Mouse (Mus musculus) thymus, postnatal 0 days (tissue): Measurements from ENCODE around the gene Vmn2r95. TPM values are rescaled to one million over a fixed set of nuclear protein-coding genes. Genes with fewer than 3 reads are reported as not detected.

Source experiments
- DNase-seq: peaks from one replicate; pipeline ENCODE4 v3.0.0-alpha.2; 2015; ENCODE audit warnings: low spot score
- polyA plus RNA-seq: library from polyadenylated mRNA; unstranded; fragments of >200 nt; fragmentation: Nextera tagmentation; extraction: Ambion mirVana; gene quantifications from 2 replicates; pipeline ENCODE4 v1.2.1, GENCODE M21; 2015

Gene Vmn2r95
- polyA plus RNA-seq = not detected in 2 replicates

GRCm38 (mm10) chr17:18423778-18424177 lies at the start of gene Vmn2r95:
TSS of gene Vmn2r95 (plus strand) at chr17:18424078.
- no peak for DNase-seq

GRCm38 (mm10) chr17:18455619-18456140 lies 31.8 kb downstream of the Vmn2r95 start:
- no peak for DNase-seq

- peak; percentile 7 for DNase-seq
Observed at GRCm38 (mm10) chr17:18458126-18458634, 34.3 kb downstream of the Vmn2r95 start.

- DNase-seq = no peak
Observed at GRCm38 (mm10) chr17:18462695-18463094, 38.8 kb downstream of the Vmn2r95 start.

GRCm38 (mm10) chr17:18479885-18480284 lies 56.0 kb downstream of the Vmn2r95 start:
- no peak for DNase-seq

Other genes starting within 250 kb of the Vmn2r95 start
- gene Vmn2r94, start 146.3 kb upstream of the Vmn2r95 start, polyA plus RNA-seq = not detected in 2 replicates
- gene Vmn2r93, start 126.0 kb upstream of the Vmn2r95 start, polyA plus RNA-seq = not detected in 2 replicates
- 0.05 TPM in 1 of 2 replicates, not detected in the other for gene Vmn2r96, start 149.1 kb downstream of the Vmn2r95 start, polyA plus RNA-seq